Mouse (Mus musculus) MEL (cell line): ENCODE measurements around the gene Bdkrb1. TPM values are rescaled to one million over a fixed set of nuclear protein-coding genes. Genes with fewer than 3 reads are reported as not detected.

Experiments used
- DNase-seq: peaks from one replicate; pipeline ENCODE4 v3.0.0; 2011; ENCODE audit warnings: low read depth, low spot score
- H3K27ac ChIP-seq: 2 replicates; pipeline ENCODE4 v1.5.1; 2012; ENCODE audit warnings: low read depth, mild to moderate bottlenecking, control low read depth, low read length, moderate library complexity; ENCODE audit not compliant: control insufficient read depth
- H3K27me3 ChIP-seq, 2 experiments: fragments of 150-350 bp in 1 of 2; sonication (generic) in 1 of 2; 2 replicates each; pipeline ENCODE4 v1.6.1; 2012; ENCODE audit warnings: low read length in 2 of 2, mild to moderate bottlenecking in 2 of 2, improper control_type of control experiment in 1 of 2, moderate library complexity in 1 of 2; ENCODE audit not compliant: insufficient read depth in 2 of 2, control insufficient read depth in 1 of 2
- H3K36me3 ChIP-seq, 2 experiments: 2 replicates each; pipeline ENCODE4 v1.6.1; 2012 to 2014; ENCODE audit warnings: low read length in 2 of 2, improper control_type of control experiment in 1 of 2, inconsistent platforms in 1 of 2, mild to moderate bottlenecking in 1 of 2; ENCODE audit not compliant: insufficient read depth in 2 of 2, control insufficient read depth in 1 of 2
- H3K4me1 ChIP-seq, 2 experiments: fragments of 150-350 bp in 1 of 2; sonication (generic) in 1 of 2; 2 replicates each; pipeline ENCODE4 v1.6.1; 2012; ENCODE audit warnings: low read length in 2 of 2, improper control_type of control experiment in 1 of 2, mild to moderate bottlenecking in 1 of 2; ENCODE audit not compliant: insufficient read depth in 2 of 2, control insufficient read depth in 1 of 2
- H3K4me3 ChIP-seq, 2 experiments: fragments of 150-350 bp in 1 of 2; sonication (generic) in 1 of 2; 2 replicates each; pipeline ENCODE4 v1.5.1; 2012; ENCODE audit warnings: low read depth in 2 of 2, low read length in 2 of 2, mild to moderate bottlenecking in 2 of 2, moderate library complexity in 2 of 2, control low read depth in 1 of 2, improper control_type of control experiment in 1 of 2; ENCODE audit not compliant: control insufficient read depth in 1 of 2, insufficient read depth in 1 of 2
- H3K79me2 ChIP-seq: 2 replicates; pipeline ENCODE4 v1.6.1; 2012; ENCODE audit warnings: mild to moderate bottlenecking, low read length, moderate library complexity; ENCODE audit not compliant: control insufficient read depth, poor library complexity, insufficient read depth
- H3K9ac ChIP-seq: 2 replicates; pipeline ENCODE4 v1.6.1; 2012; ENCODE audit warnings: low read depth, mild to moderate bottlenecking, control low read depth, low read length, moderate library complexity; ENCODE audit not compliant: control insufficient read depth, poor library complexity, severe bottlenecking
- H3K9me3 ChIP-seq: fragments of 150-350 bp; sonication (generic); replicated peaks from 2 replicates; pipeline ENCODE4 v1.6.1; 2012; ENCODE audit warnings: mild to moderate bottlenecking, low read length, improper control_type of control experiment, moderate library complexity; ENCODE audit not compliant: insufficient read depth
- BHLHE40 ChIP-seq: IDR thresholded peaks from 2 replicates; pipeline ENCODE4 v1.6.1; 2012; ENCODE audit warnings: low read depth, mild to moderate bottlenecking, inconsistent platforms, low read length, improper control_type of control experiment, borderline replicate concordance
- CHD2 ChIP-seq: IDR thresholded peaks from 2 replicates; pipeline ENCODE4 v1.6.1; 2011; ENCODE audit warnings: low read length, improper control_type of control experiment
- CTCF ChIP-seq, 3 experiments: IDR thresholded peaks in 2 of 3; conservative IDR thresholded peaks in 1 of 3; 2 replicates each; pipeline ENCODE4 v1.5.1; 2011 to 2012; ENCODE audit warnings: low read length in 3 of 3, low read depth in 2 of 3, mild to moderate bottlenecking in 2 of 3, improper control_type of control experiment in 1 of 3, inconsistent platforms in 1 of 3, mixed read lengths in 1 of 3, moderate library complexity in 1 of 3; ENCODE audit not compliant: control insufficient read depth in 1 of 3, insufficient read depth in 1 of 3, poor library complexity in 1 of 3, severe bottlenecking in 1 of 3
- E2F4 ChIP-seq: IDR thresholded peaks from 2 replicates; pipeline ENCODE4 v1.6.1; 2011; ENCODE audit warnings: low read depth, low read length, improper control_type of control experiment, borderline replicate concordance
- ELF1 ChIP-seq: IDR thresholded peaks from 2 replicates; pipeline ENCODE4 v1.6.1; 2014; ENCODE audit warnings: low read depth, mild to moderate bottlenecking, inconsistent platforms, low read length, improper control_type of control experiment, moderate library complexity
- ETS1 ChIP-seq: IDR thresholded peaks from 2 replicates; pipeline ENCODE4 v1.6.1; 2012; ENCODE audit warnings: low read depth, mild to moderate bottlenecking, inconsistent platforms, low read length, improper control_type of control experiment, moderate library complexity
- GABPA ChIP-seq: IDR thresholded peaks from 2 replicates; pipeline ENCODE4 v1.6.1; 2012; ENCODE audit warnings: low read depth, mild to moderate bottlenecking, inconsistent platforms, low read length, improper control_type of control experiment, moderate library complexity
- GATA1 ChIP-seq: IDR thresholded peaks from 2 replicates; pipeline ENCODE4 v1.6.1; 2011; ENCODE audit warnings: low read depth, low read length, improper control_type of control experiment
- HCFC1 ChIP-seq: IDR thresholded peaks from 2 replicates; pipeline ENCODE4 v1.6.1; 2012; ENCODE audit warnings: low read depth, mild to moderate bottlenecking, inconsistent platforms, low read length, improper control_type of control experiment, moderate library complexity
- JUND ChIP-seq: IDR thresholded peaks from 2 replicates; pipeline ENCODE4 v1.6.1; 2011; ENCODE audit warnings: low read depth, mild to moderate bottlenecking, improper control_type of control experiment, low read length
- KAT2A ChIP-seq: conservative IDR thresholded peaks from 2 replicates; pipeline ENCODE4 v1.6.1; 2012; ENCODE audit warnings: low read depth, low read length, improper control_type of control experiment, inconsistent platforms
- MAFK ChIP-seq: IDR thresholded peaks from 2 replicates; pipeline ENCODE4 v1.6.1; 2011; ENCODE audit warnings: low read depth, mild to moderate bottlenecking, low read length, improper control_type of control experiment, borderline replicate concordance
- MAX ChIP-seq: IDR thresholded peaks from 2 replicates; pipeline ENCODE4 v1.6.1; 2011; ENCODE audit warnings: low read length, improper control_type of control experiment
- MAZ ChIP-seq: IDR thresholded peaks from 2 replicates; pipeline ENCODE4 v1.6.1; 2012; ENCODE audit warnings: low read depth, mild to moderate bottlenecking, inconsistent platforms, low read length, improper control_type of control experiment
- MEF2A ChIP-seq: IDR thresholded peaks from 2 replicates; pipeline ENCODE4 v1.6.1; 2014; ENCODE audit warnings: low read depth, mild to moderate bottlenecking, inconsistent platforms, low read length, improper control_type of control experiment; ENCODE audit not compliant: poor library complexity, insufficient replicate concordance, severe bottlenecking; ENCODE audit errors: extremely low read depth
- MXI1 ChIP-seq: IDR thresholded peaks from 2 replicates; pipeline ENCODE4 v1.6.1; 2011; ENCODE audit warnings: mild to moderate bottlenecking, low read depth, low read length, improper control_type of control experiment
- MYC ChIP-seq: IDR thresholded peaks from 2 replicates; pipeline ENCODE4 v1.6.1; 2011; ENCODE audit warnings: low read depth, mild to moderate bottlenecking, low read length, improper control_type of control experiment, moderate library complexity
- NRF1 ChIP-seq: IDR thresholded peaks from 2 replicates; pipeline ENCODE4 v1.6.1; 2014; ENCODE audit warnings: low read depth, mild to moderate bottlenecking, inconsistent platforms, low read length, improper control_type of control experiment, moderate library complexity; ENCODE audit not compliant: poor library complexity, insufficient read depth, severe bottlenecking
- POLR2A ChIP-seq, 2 experiments: IDR thresholded peaks; 2 replicates each; pipeline ENCODE4 v1.6.1; 2011 to 2012; ENCODE audit warnings: low read length in 2 of 2, mild to moderate bottlenecking in 2 of 2, control low read depth in 1 of 2, improper control_type of control experiment in 1 of 2, low read depth in 1 of 2, moderate library complexity in 1 of 2; ENCODE audit not compliant: control insufficient read depth in 1 of 2, insufficient read depth in 1 of 2, poor library complexity in 1 of 2
- RAD21 ChIP-seq: IDR thresholded peaks from 2 replicates; pipeline ENCODE4 v1.6.1; 2011; ENCODE audit warnings: mild to moderate bottlenecking, low read depth, low read length, improper control_type of control experiment
- RCOR1 ChIP-seq: IDR thresholded peaks from 2 replicates; pipeline ENCODE4 v1.6.1; 2012; ENCODE audit warnings: low read depth, mild to moderate bottlenecking, inconsistent platforms, low read length, improper control_type of control experiment
- SMC3 ChIP-seq: IDR thresholded peaks from 2 replicates; pipeline ENCODE4 v1.6.1; 2011; ENCODE audit warnings: low read depth, low read length, improper control_type of control experiment
- TBP ChIP-seq: IDR thresholded peaks from 2 replicates; pipeline ENCODE4 v1.8.0; 2011; ENCODE audit warnings: low read depth, low read length, improper control_type of control experiment
- UBTF ChIP-seq: IDR thresholded peaks from 2 replicates; pipeline ENCODE4 v1.6.1; 2012; ENCODE audit warnings: low read depth, mild to moderate bottlenecking, inconsistent platforms, low read length, improper control_type of control experiment, moderate library complexity, borderline replicate concordance; ENCODE audit not compliant: insufficient read depth
- USF2 ChIP-seq, 2 experiments: IDR thresholded peaks; 2 replicates each; pipeline ENCODE4 v1.6.1; 2011 to 2012; ENCODE audit warnings: improper control_type of control experiment in 2 of 2, low read length in 2 of 2, borderline replicate concordance in 1 of 2, inconsistent platforms in 1 of 2, low read depth in 1 of 2, mild to moderate bottlenecking in 1 of 2; ENCODE audit not compliant: insufficient read depth in 1 of 2
- ZC3H11A ChIP-seq: IDR thresholded peaks from 2 replicates; pipeline ENCODE4 v1.6.1; 2012; ENCODE audit warnings: low read depth, mild to moderate bottlenecking, inconsistent platforms, low read length, improper control_type of control experiment
- ZMIZ1 ChIP-seq: IDR thresholded peaks from 2 replicates; pipeline ENCODE4 v1.6.1; 2012; ENCODE audit warnings: low read depth, mild to moderate bottlenecking, inconsistent platforms, low read length, improper control_type of control experiment, moderate library complexity
- ZNF384 ChIP-seq: IDR thresholded peaks from 2 replicates; pipeline ENCODE4 v1.6.1; 2012; ENCODE audit warnings: low read depth, mild to moderate bottlenecking, inconsistent platforms, low read length, improper control_type of control experiment
- polyA plus RNA-seq, 2 experiments: library from polyadenylated mRNA; stranded (reverse) in 1 of 2; unstranded in 1 of 2; fragments of >175 nt in 1 of 2; fragments of >200 nt in 1 of 2; gene quantifications; 2 replicates each; pipeline versions ENCODE4 v1.2.1 to v1.2.4; 2012; ENCODE audit warnings: low replicate concordance in 2 of 2, low read depth in 1 of 2; ENCODE audit not compliant: insufficient read length in 2 of 2, insufficient read depth in 1 of 2, missing spikeins in 1 of 2
- total RNA-seq: library from RNA; depleted of rRNA; stranded (reverse); fragments of 300-350 nt; gene quantifications from 2 replicates; pipeline ENCODE4 v1.2.3, GENCODE M21; 2012

The Bdkrb1 gene
- total and polyA plus RNA-seq, 3 experiments: 0.13 TPM; not detected in 2

- TF ChIP-seq ZMIZ1: no peak
- TF ChIP-seq NRF1: no peak
Measured at GRCm38 (mm10) chr12:105611045-105611444, 8.2 kb downstream of the Bdkrb1 start (continued).

DNA sequence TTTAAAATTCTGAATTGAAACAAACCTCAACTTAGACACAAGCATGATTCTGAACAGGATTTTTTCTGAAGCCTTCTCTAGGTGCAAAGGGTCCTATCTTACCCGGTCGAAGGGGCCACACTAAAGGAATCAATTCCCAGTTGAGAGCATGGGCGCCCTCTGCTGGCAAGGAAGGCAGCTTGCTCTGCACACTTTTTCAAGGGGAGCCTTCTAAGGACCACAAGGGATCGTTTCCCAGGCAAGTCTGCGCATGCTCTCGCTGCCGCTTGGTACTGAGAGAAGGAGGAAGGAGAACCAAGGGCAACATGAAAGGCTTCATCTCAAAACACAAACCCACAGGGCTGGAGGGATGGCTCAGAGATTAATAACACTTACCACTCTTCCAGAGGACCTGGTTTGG is 8.9 kb downstream of the Bdkrb1 start:
- Histone ChIP-seq H3K27me3 (no peaks in the 10 kb centered on the region), H3K79me2 (no peaks in the 10 kb centered on the region), H3K9ac (no peak overlapping the region), H3K4me1 (no peaks in the 10 kb centered on the region), H3K4me3 (no peak overlapping the region), H3K36me3 (peaks cover 0 to 4% of the 10 kb centered on the region in 2 experiments; a peak in 2 of 4 replicates)
- TF ChIP-seq MXI1: no peak
- peak; percentile 69 to 90 (median 74) for TF ChIP-seq CTCF (IDR thresholded peaks at IDR 0.05 in 2 of 3, conservative IDR thresholded peaks at IDR 0.05 in 1 of 3; ENCODE audit: control insufficient read depth in 1 of 3, insufficient read depth in 1 of 3, low read depth in 2 of 3, low read length in 3 of 3, poor library complexity in 1 of 3, severe bottlenecking in 1 of 3)
- no peak for TF ChIP-seq MAX
- TF ChIP-seq ELF1: no peak
- no peak for TF ChIP-seq USF2 (IDR thresholded peaks at IDR 0.05; ENCODE audit: borderline replicate concordance in 1 of 2, insufficient read depth in 1 of 2, low read depth in 1 of 2, low read length in 2 of 2)
- no peak for TF ChIP-seq NRF1
- peak; percentile 70 for TF ChIP-seq SMC3
- TF ChIP-seq GATA1: no peak
- no peak for TF ChIP-seq MEF2A
- TF ChIP-seq RAD21: peak; percentile 46
- TF ChIP-seq E2F4: no peak
- TF ChIP-seq GABPA: no peak
- no peak for TF ChIP-seq ZC3H11A
- TF ChIP-seq HCFC1: no peak
- no peak for TF ChIP-seq MAZ
- no peak for TF ChIP-seq RCOR1
- no peak for TF ChIP-seq UBTF
- TF ChIP-seq, all 39 proteins: peak for 3
- peak; percentile 69 for DNase-seq
- H3K9me3 ChIP-seq: no peaks in the 10 kb centered on the region
- H3K27ac ChIP-seq: no peak overlapping the region

- no peak overlapping the region for H3K27ac ChIP-seq
- no peaks in the 10 kb centered on the region for H3K4me1 ChIP-seq
- no peaks in the 10 kb centered on the region for H3K9me3 ChIP-seq
- no peak overlapping the region for H3K4me3 ChIP-seq
- H3K27me3 ChIP-seq: no peaks in the 10 kb centered on the region
- TF ChIP-seq ETS1 (no peak), ZNF384 (no peak), ZMIZ1 (no peak), RAD21 (no peak), CHD2 (no peak), MYC (no peak), KAT2A (no peak), JUND (no peak), UBTF (no peak), CTCF (IDR thresholded peaks at IDR 0.05 in 2 of 3, conservative IDR thresholded peaks at IDR 0.05 in 1 of 3; ENCODE audit: control insufficient read depth in 1 of 3, insufficient read depth in 1 of 3, low read depth in 2 of 3, low read length in 3 of 3, poor library complexity in 1 of 3, severe bottlenecking in 1 of 3) (no peak), ELF1 (no peak), ZC3H11A (no peak), MAFK (no peak), BHLHE40 (no peak), TBP (no peak), POLR2A (IDR thresholded peaks at IDR 0.05; ENCODE audit: control insufficient read depth in 1 of 2, insufficient read depth in 1 of 2, low read depth in 1 of 2, low read length in 2 of 2, poor library complexity in 1 of 2) (no peak)
- peaks cover 0 to 7% of the 10 kb centered on the region in 2 experiments; a peak in 2 of 4 replicates for H3K36me3 ChIP-seq
- H3K9ac ChIP-seq: no peak overlapping the region
- H3K79me2 ChIP-seq: no peaks in the 10 kb centered on the region
- DNase-seq: no peak
Measured at GRCm38 (mm10) chr12:105613559-105613958, 10.7 kb downstream of the Bdkrb1 start.
